Mouse (Mus musculus): Measurements from ENCODE around the gene Atp6v0a2. TPM values are rescaled to one million over a fixed set of nuclear protein-coding genes. Genes with fewer than 3 reads are reported as not detected.
A peak's percentile ranks its signal among the peaks of the same experiment; 100 is the strongest.
"Not testable (repeated sequence)": the region's sequence is repeated elsewhere in the genome, so short reads cannot be mapped to it uniquely, and the experiment has no call there.

The Atp6v0a2 gene
- total and polyA plus RNA-seq, 3 experiments = 28.7 to 55.2 (median 53.4) TPM

DNA sequence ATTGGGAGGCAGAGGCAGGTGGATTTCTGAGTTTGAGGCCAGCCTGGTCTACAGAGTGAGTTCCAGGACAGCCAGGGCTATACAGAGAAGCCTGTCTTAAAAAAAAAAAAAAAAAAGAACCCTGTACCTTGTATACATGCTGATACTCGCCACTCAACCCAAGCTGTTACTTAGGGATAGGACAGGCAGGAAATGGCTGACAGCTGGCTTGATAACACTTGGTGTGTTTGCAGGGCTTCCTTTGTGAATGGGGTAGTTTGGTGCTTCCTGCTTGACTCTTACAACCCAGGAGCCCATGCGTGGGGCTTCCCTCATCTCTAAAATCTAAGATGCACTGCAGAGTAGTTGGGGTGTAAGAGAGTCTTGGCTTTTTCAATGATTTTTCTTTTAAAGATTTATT, 5.0 kb downstream of the Atp6v0a2 start:
- Histone ChIP-seq H3K4me3 (no peak overlapping the region), H3K4me1 (ENCODE audit: control insufficient read depth, insufficient read depth, low read length) (peaks cover 7% of the 10 kb centered on the region), H3K9ac (ENCODE audit: low read depth, low read length) (no peak overlapping the region), H3K27me3 (ENCODE audit: control insufficient read depth, insufficient read depth, low read length) (no peaks in the 10 kb centered on the region), H3K79me2 (replicated peaks; ENCODE audit: control insufficient read depth, insufficient read depth, low read length) (peaks cover 4% of the 10 kb centered on the region; the same call in 1 of the 2 replicates), H3K36me3 (ENCODE audit: control insufficient read depth, insufficient read depth, low read length) (no peaks in the 10 kb centered on the region), H3K27ac (no peak overlapping the region)
- no peak for DNase-seq
- intact Hi-C loops (cut with DNase I) = no loop called here
- TF ChIP-seq EP300 (IDR thresholded peaks at IDR 0.05; ENCODE audit: insufficient read depth, low read depth, low read length) (no peak), POLR2A (IDR thresholded peaks at IDR 0.05; ENCODE audit: insufficient read depth, low read depth, low read length) (no peak), CTCF (IDR thresholded peaks at IDR 0.05) (no peak)
- WGBS = 49% methylated on average over 2 of the region's 2 CpGs

DNA sequence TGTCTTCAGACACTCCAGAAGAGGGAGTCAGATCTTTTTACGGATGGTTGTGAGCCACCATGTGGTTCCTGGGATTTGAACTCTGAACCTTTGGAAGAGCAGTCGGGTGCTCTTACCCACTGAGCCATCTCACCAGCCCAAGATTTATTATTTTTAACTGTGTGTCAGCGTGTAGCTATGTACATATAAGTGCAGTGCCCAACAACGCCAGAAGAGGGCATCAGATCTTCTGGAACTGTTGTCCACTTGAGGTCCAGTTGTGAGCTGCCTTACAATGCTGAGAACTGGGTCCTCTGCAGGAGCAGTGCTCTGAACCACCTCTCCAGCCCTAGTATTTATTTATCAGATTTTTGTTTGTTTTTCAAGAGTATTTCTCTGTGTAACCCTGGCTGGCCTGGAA, 6.7 kb downstream of the Atp6v0a2 start:
- H3K36me3 ChIP-seq (ENCODE audit: control insufficient read depth, insufficient read depth, low read length); H3K9ac ChIP-seq (ENCODE audit: low read depth, low read length); intact Hi-C loops (cut with DNase I); H3K4me3 ChIP-seq; DNase-seq; H3K4me1 ChIP-seq (ENCODE audit: control insufficient read depth, insufficient read depth, low read length); H3K27ac ChIP-seq; H3K79me2 ChIP-seq (replicated peaks; ENCODE audit: control insufficient read depth, insufficient read depth, low read length); H3K27me3 ChIP-seq (ENCODE audit: control insufficient read depth, insufficient read depth, low read length): not testable (repeated sequence)
- 89% methylated on average over 4 of the region's 4 CpGs for WGBS
- peak; percentile 53 for TF ChIP-seq CTCF (IDR thresholded peaks at IDR 0.05)

GRCm38 (mm10) chr5:124636139-124636538, 7.8 kb downstream of the Atp6v0a2 start:
- 97% methylated on average over 3 of the region's 3 CpGs for WGBS
- H3K27ac ChIP-seq = no peak overlapping the region
- no peak for DNase-seq
- no peak overlapping the region for H3K9ac ChIP-seq (ENCODE audit: low read depth, low read length)
- H3K27me3 ChIP-seq (ENCODE audit: control insufficient read depth, insufficient read depth, low read length) = no peaks in the 10 kb centered on the region
- H3K79me2 ChIP-seq (replicated peaks; ENCODE audit: control insufficient read depth, insufficient read depth, low read length) = no peaks in the 10 kb centered on the region
- no peaks in the 10 kb centered on the region for H3K36me3 ChIP-seq (ENCODE audit: control insufficient read depth, insufficient read depth, low read length)
- peaks cover 2% of the 10 kb centered on the region; the same call in 1 of the 2 replicates for H3K4me1 ChIP-seq (ENCODE audit: control insufficient read depth, insufficient read depth, low read length)
- intact Hi-C loops (cut with DNase I) = no loop called here
- TF ChIP-seq CTCF (IDR thresholded peaks at IDR 0.05) (no peak), EP300 (IDR thresholded peaks at IDR 0.05; ENCODE audit: insufficient read depth, low read depth, low read length) (no peak), POLR2A (IDR thresholded peaks at IDR 0.05; ENCODE audit: insufficient read depth, low read depth, low read length) (no peak)
- H3K4me3 ChIP-seq = no peak overlapping the region

GRCm38 (mm10) chr5:124636694-124637093, 8.3 kb downstream of the Atp6v0a2 start:
- H3K36me3 ChIP-seq (ENCODE audit: control insufficient read depth, insufficient read depth, low read length) = no peaks in the 10 kb centered on the region
- peaks cover 2% of the 10 kb centered on the region; the same call in 1 of the 2 replicates for H3K4me1 ChIP-seq (ENCODE audit: control insufficient read depth, insufficient read depth, low read length)
- WGBS = 96% methylated on average over 4 of the region's 4 CpGs

GRCm38 (mm10) chr5:124637300-124637699, 8.9 kb downstream of the Atp6v0a2 start:
- DNase-seq = no peak
- Histone ChIP-seq H3K27ac (no peak overlapping the region), H3K36me3 (ENCODE audit: control insufficient read depth, insufficient read depth, low read length) (no peaks in the 10 kb centered on the region), H3K4me3 (no peak overlapping the region), H3K79me2 (replicated peaks; ENCODE audit: control insufficient read depth, insufficient read depth, low read length) (no peaks in the 10 kb centered on the region), H3K27me3 (ENCODE audit: control insufficient read depth, insufficient read depth, low read length) (no peaks in the 10 kb centered on the region), H3K9ac (ENCODE audit: low read depth, low read length) (no peak overlapping the region), H3K4me1 (ENCODE audit: control insufficient read depth, insufficient read depth, low read length) (no peaks in the 10 kb centered on the region)
- TF ChIP-seq EP300 (IDR thresholded peaks at IDR 0.05; ENCODE audit: insufficient read depth, low read depth, low read length) (no peak), POLR2A (IDR thresholded peaks at IDR 0.05; ENCODE audit: insufficient read depth, low read depth, low read length) (no peak)
- intact Hi-C loops (cut with DNase I) = no loop called here
- 75% methylated on average over 11 of the region's 11 CpGs for WGBS

More at GRCm38 (mm10) chr5:124636694-124637093, 8.3 kb downstream of the Atp6v0a2 start:
- no peaks in the 10 kb centered on the region for H3K27me3 ChIP-seq (ENCODE audit: control insufficient read depth, insufficient read depth, low read length)
- no peak for DNase-seq
- no peak overlapping the region for H3K4me3 ChIP-seq
- no peak overlapping the region for H3K9ac ChIP-seq (ENCODE audit: low read depth, low read length)
- H3K79me2 ChIP-seq (replicated peaks; ENCODE audit: control insufficient read depth, insufficient read depth, low read length) = no peaks in the 10 kb centered on the region
- TF ChIP-seq EP300 (IDR thresholded peaks at IDR 0.05; ENCODE audit: insufficient read depth, low read depth, low read length) (no peak), CTCF (IDR thresholded peaks at IDR 0.05) (no peak), POLR2A (IDR thresholded peaks at IDR 0.05; ENCODE audit: insufficient read depth, low read depth, low read length) (no peak)
- intact Hi-C loops (cut with DNase I) = no loop called here
- H3K27ac ChIP-seq = no peak overlapping the region

- Histone ChIP-seq H3K27me3 (ENCODE audit: control insufficient read depth, insufficient read depth, low read length) (no peaks in the 10 kb centered on the region), H3K36me3 (ENCODE audit: control insufficient read depth, insufficient read depth, low read length) (no peaks in the 10 kb centered on the region), H3K9ac (ENCODE audit: low read depth, low read length) (no peak overlapping the region), H3K4me3 (no peak overlapping the region), H3K79me2 (replicated peaks; ENCODE audit: control insufficient read depth, insufficient read depth, low read length) (no peaks in the 10 kb centered on the region), H3K27ac (no peak overlapping the region), H3K4me1 (ENCODE audit: control insufficient read depth, insufficient read depth, low read length) (no peaks in the 10 kb centered on the region)
- DNase-seq = no peak
- WGBS = 93% methylated on average over 13 of the region's 13 CpGs
- intact Hi-C loops (cut with DNase I) = no loop called here
- no peak for TF ChIP-seq CTCF (IDR thresholded peaks at IDR 0.05)
- TF ChIP-seq EP300 (IDR thresholded peaks at IDR 0.05; ENCODE audit: insufficient read depth, low read depth, low read length) = no peak
Observed at GRCm38 (mm10) chr5:124637836-124638235, 9.5 kb downstream of the Atp6v0a2 start.

Measured in heart, adult 2 months (tissue).